Mouse (Mus musculus) ovary, postnatal 36 days (tissue): ENCODE measurements around the gene Med25.
A peak's percentile ranks its signal among the peaks of the same experiment; 100 is the strongest.

Experiments
- DNase-seq: peaks from one replicate; pipeline ENCODE4 v3.0.0; 2022; ENCODE audit warnings: low spot score, mixed read lengths

Gene Med25

GRCm38 (mm10) chr7:44847772-44848171 lies 44.7 kb downstream of the Med25 start:
- DNase-seq = no peak

GRCm38 (mm10) chr7:44846804-44847203 lies 45.7 kb downstream of the Med25 start:
- DNase-seq = no peak

GRCm38 (mm10) chr7:44845006-44845405 lies 47.5 kb downstream of the Med25 start:
- DNase-seq = no peak

- DNase-seq = no peak
These were observed 50.6 kb downstream of the Med25 start for GRCm38 (mm10) chr7:44841825-44842463.

- DNase-seq = no peak
These were observed 52.1 kb downstream of the Med25 start for GRCm38 (mm10) chr7:44840426-44840825.

- DNase-seq = peak; percentile 49
These were observed 52.9 kb downstream of the Med25 start for GRCm38 (mm10) chr7:44839491-44840191.

GRCm38 (mm10) chr7:44839171-44839490 lies 53.4 kb downstream of the Med25 start:
- DNase-seq = no peak

GRCm38 (mm10) chr7:44838073-44838472 lies 54.4 kb downstream of the Med25 start:
- no peak for DNase-seq

GRCm38 (mm10) chr7:44836423-44837053 lies 56.0 kb downstream of the Med25 start:
- DNase-seq = no peak

- no peak for DNase-seq
These were observed 56.5 kb downstream of the Med25 start for GRCm38 (mm10) chr7:44836016-44836404.

GRCm38 (mm10) chr7:44835373-44836015 lies 57.0 kb downstream of the Med25 start:
- DNase-seq = no peak

- no peak for DNase-seq
These were observed 59.7 kb downstream of the Med25 start for GRCm38 (mm10) chr7:44832763-44833162.

GRCm38 (mm10) chr7:44828706-44829105 lies 63.8 kb downstream of the Med25 start:
- no peak for DNase-seq

- DNase-seq = no peak
These were observed 65.7 kb downstream of the Med25 start for GRCm38 (mm10) chr7:44826771-44827170.
